ENCODE assay signal across 8 mouse cellular contexts in the genomic region with DNA sequence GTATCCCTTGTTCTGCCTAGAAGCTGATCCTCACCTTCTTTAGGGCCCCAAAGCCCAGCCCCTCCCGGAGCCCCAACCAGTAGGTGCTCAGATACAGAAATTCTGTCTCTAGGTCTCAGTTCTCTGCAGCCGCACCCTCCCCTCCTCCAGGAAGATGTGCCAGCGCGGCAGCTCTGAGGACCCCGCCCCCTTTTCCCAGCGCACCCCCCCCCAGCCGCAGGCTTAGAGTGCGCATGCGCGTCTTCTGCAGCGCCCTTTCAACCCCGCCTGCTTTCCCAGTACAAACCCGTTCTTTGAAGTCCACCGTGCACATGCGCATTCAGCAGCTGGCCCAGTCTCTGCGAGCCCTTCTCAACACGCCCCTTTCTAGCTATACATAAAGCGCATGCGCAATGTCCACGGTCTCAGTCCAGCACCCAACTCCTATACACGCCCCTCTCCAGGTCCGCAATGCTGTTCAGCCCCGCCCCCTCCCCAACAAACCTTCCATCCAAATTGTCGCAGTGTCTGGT. TPM values are rescaled to one million over a fixed set of nuclear protein-coding genes. Genes with fewer than 3 reads are reported as not detected.
A peak's percentile ranks its signal among the peaks of the same experiment; 100 is the strongest.
DNase-seq lines count a peak whose midpoint lies in the region; ATAC-seq and TF ChIP-seq lines count a peak whose summit lies in the region.

No protein-coding gene starts in this region.

- dilution Hi-C loops in CH12.LX (cut with MboI; ENCODE audit: extremely low pct_ligation_motif_present, extremely low pct_unique_long_range_greater_than_20kb, low sequenced_read_pairs) = no loop called here

- H3K4me2 ChIP-seq in CH12.LX (ENCODE audit: insufficient read depth, low read depth, poor library complexity, severe bottlenecking) = peak overlapping the region; percentile 87
- H3K4me2 ChIP-seq in forebrain, embryonic 14.5 days (ENCODE audit: low read length) = peak overlapping the region; percentile 54
- H3K4me2 ChIP-seq in liver, embryonic 15.5 days = peak overlapping the region; percentile 62
- peak overlapping the region; percentile 57 for H3K4me2 ChIP-seq in neural tube, embryonic 12.5 days (replicated peaks)
- peak overlapping the region; percentile 54 for H3K4me2 ChIP-seq in stomach, postnatal 0 days (replicated peaks; ENCODE audit: low read depth)

- ATAC-seq in forebrain, embryonic 14.5 days = peak; percentile 96
- peak; percentile 88 for ATAC-seq in liver, embryonic 15.5 days (ENCODE audit: insufficient read depth)
- ATAC-seq in neural tube, embryonic 12.5 days (ENCODE audit: low FRiP score, low read depth) = peak; percentile 97
- peak; percentile 96 for ATAC-seq in stomach, postnatal 0 days (ENCODE audit: low FRiP score, low TSS enrichment)

- no peak for TF ChIP-seq POLR2A in CH12.LX (IDR thresholded peaks at IDR 0.05; ENCODE audit: low read depth, low read length)

- H3K4me1 ChIP-seq in CH12.LX (ENCODE audit: control insufficient read depth in 1 of 2, insufficient read depth in 2 of 2) = peaks cover 0 to 29% of the 10 kb centered on the region in 2 experiments; a peak in 2 of 4 replicates
- no peaks in the 10 kb centered on the region for H3K4me1 ChIP-seq in forebrain, embryonic 14.5 days (ENCODE audit: control insufficient read depth, insufficient read depth, low read length)
- 0 out of 2 replicates have a peak, but pooled peaks cover 3% of the 10 kb centered on the region for H3K4me1 ChIP-seq in liver, embryonic 15.5 days (replicated peaks)
- H3K4me1 ChIP-seq in neural tube, embryonic 12.5 days = no peaks in the 10 kb centered on the region
- H3K4me1 ChIP-seq in stomach, postnatal 0 days (replicated peaks; ENCODE audit: control insufficient read depth, insufficient read depth) = no peaks in the 10 kb centered on the region

- H3K9me3 ChIP-seq in CH12.LX (replicated peaks; ENCODE audit: low read length) = no peaks in the 10 kb centered on the region
- no peaks in the 10 kb centered on the region for H3K9me3 ChIP-seq in forebrain, embryonic 14.5 days (replicated peaks; ENCODE audit: control insufficient read depth, low read length)
- H3K9me3 ChIP-seq in liver, embryonic 15.5 days (replicated peaks) = no peaks in the 10 kb centered on the region
- H3K9me3 ChIP-seq in neural tube, embryonic 12.5 days = no peaks in the 10 kb centered on the region
- no peaks in the 10 kb centered on the region for H3K9me3 ChIP-seq in stomach, postnatal 0 days (ENCODE audit: control insufficient read depth, low read length)

- peak overlapping the region; percentile 45 to 67 (median 51) for H3K4me3 ChIP-seq in CH12.LX (replicated peaks in 1 of 3; ENCODE audit: low read depth in 2 of 3, low read length in 2 of 3, poor library complexity in 1 of 3)
- H3K4me3 ChIP-seq in forebrain, embryonic 14.5 days (ENCODE audit: low read depth, low read length) = peak overlapping the region; percentile 40
- H3K4me3 ChIP-seq in liver, embryonic 15.5 days (replicated peaks) = peak overlapping the region; percentile 48
- H3K4me3 ChIP-seq in neural tube, embryonic 12.5 days = peak overlapping the region; percentile 43
- H3K4me3 ChIP-seq in stomach, postnatal 0 days (ENCODE audit: low read depth, low read length) = peak overlapping the region; percentile 46

- in situ Hi-C loops in CH12.LX (cut with MboI; ENCODE audit: low pct_ligation_motif_present, low pct_unique_long_range_greater_than_20kb, low sequenced_read_pairs) = no loop called here

- no peak for TF ChIP-seq CTCF in CH12.LX (conservative IDR thresholded peaks at IDR 0.05 in 1 of 2, IDR thresholded peaks at IDR 0.05 in 1 of 2; ENCODE audit: low read depth in 2 of 2, low read length in 2 of 2)
- TF ChIP-seq CTCF in stomach, postnatal 0 days (IDR thresholded peaks at IDR 0.05; ENCODE audit: low read depth) = no peak

- peak; percentile 89 for DNase-seq in CH12.LX (ENCODE audit: extremely low read depth)
- peak; percentile 73 for DNase-seq in c-Kit-positive CD71-positive TER-119-positive erythroid progenitor cells, embryonic 14.5 days (ENCODE audit: low spot score)
- DNase-seq in forebrain, embryonic 14.5 days (ENCODE audit: low spot score) = peak; percentile 98
- peak; percentile 89 to 90 for DNase-seq in heart, postnatal 10 days
- peak; percentile 91 to 95 for DNase-seq in kidney, postnatal 4 days
- peak; percentile 87 for DNase-seq in stomach, postnatal 0 days (ENCODE audit: low spot score)

- no peaks in the 10 kb centered on the region for H3K79me2 ChIP-seq in CH12.LX (replicated peaks; ENCODE audit: control insufficient read depth, extremely low read depth, insufficient read depth, poor library complexity, severe bottlenecking)

- no peak for TF ChIP-seq EP300 in CH12.LX (IDR thresholded peaks at IDR 0.05; ENCODE audit: low read length)
- no peak for TF ChIP-seq EP300 in stomach, postnatal 0 days (optimal IDR thresholded peaks at IDR 0.05)

- WGBS in forebrain, embryonic 14.5 days = 33% methylated on average over 21 of the region's 24 CpGs
- WGBS in liver, embryonic 15.5 days (ENCODE audit: insufficient replicate concordance) = 24% methylated on average over 23 of the region's 24 CpGs
- 27% methylated on average over 24 of the region's 24 CpGs for WGBS in neural tube, embryonic 12.5 days
- WGBS in stomach, postnatal 0 days = 15% methylated on average over 19 of the region's 24 CpGs

- peak overlapping the region; percentile 36; the same call in 1 of the 2 replicates for H3K9ac ChIP-seq in CH12.LX (ENCODE audit: insufficient read depth, low read depth)
- H3K9ac ChIP-seq in forebrain, embryonic 14.5 days (ENCODE audit: low read length) = peak overlapping the region; percentile 62
- H3K9ac ChIP-seq in liver, embryonic 15.5 days = no peak overlapping the region
- H3K9ac ChIP-seq in neural tube, embryonic 12.5 days = peak overlapping the region; percentile 53; the same call in 1 of the 2 replicates
- peak overlapping the region; percentile 45; the same call in 1 of the 2 replicates for H3K9ac ChIP-seq in stomach, postnatal 0 days (ENCODE audit: low read length)

- TF ChIP-seq RAD21 in CH12.LX (IDR thresholded peaks at IDR 0.05; ENCODE audit: low read depth, low read length) = no peak

- no peaks in the 10 kb centered on the region for H3K27me3 ChIP-seq in CH12.LX (replicated peaks)
- no peaks in the 10 kb centered on the region for H3K27me3 ChIP-seq in forebrain, embryonic 14.5 days (replicated peaks; ENCODE audit: control insufficient read depth, insufficient read depth, low read length)
- no peaks in the 10 kb centered on the region for H3K27me3 ChIP-seq in liver, embryonic 15.5 days
- no peaks in the 10 kb centered on the region for H3K27me3 ChIP-seq in neural tube, embryonic 12.5 days (replicated peaks)
- no peaks in the 10 kb centered on the region for H3K27me3 ChIP-seq in stomach, postnatal 0 days (ENCODE audit: control insufficient read depth, insufficient read depth, low read length)

- intact Hi-C loops in heart, postnatal 10 days (cut with DNase I) = loop anchor here (5.0 kb wide), 1 partner anchor 144 kb away; no protein-coding TSS in a partner anchor

- H3K27ac ChIP-seq in CH12.LX (ENCODE audit: insufficient read depth, low read depth) = no peak overlapping the region
- peak overlapping the region; percentile 68; the same call in 1 of the 2 replicates for H3K27ac ChIP-seq in forebrain, embryonic 14.5 days (ENCODE audit: low read depth, low read length)
- no peak overlapping the region for H3K27ac ChIP-seq in liver, embryonic 15.5 days (replicated peaks)
- no peak overlapping the region for H3K27ac ChIP-seq in neural tube, embryonic 12.5 days
- H3K27ac ChIP-seq in stomach, postnatal 0 days (replicated peaks) = no peak overlapping the region

- peaks cover 0 to 12% of the 10 kb centered on the region in 2 experiments for H3K36me3 ChIP-seq in CH12.LX (replicated peaks in 1 of 2; ENCODE audit: control insufficient read depth in 1 of 2, insufficient read depth in 1 of 2, low read length in 1 of 2)
- peaks cover 33% of the 10 kb centered on the region; the same call in 1 of the 2 replicates for H3K36me3 ChIP-seq in forebrain, embryonic 14.5 days (ENCODE audit: control insufficient read depth, insufficient read depth, low read length)
- H3K36me3 ChIP-seq in liver, embryonic 15.5 days (replicated peaks) = no peaks in the 10 kb centered on the region
- H3K36me3 ChIP-seq in neural tube, embryonic 12.5 days = peaks cover 30% of the 10 kb centered on the region
- no peaks in the 10 kb centered on the region for H3K36me3 ChIP-seq in stomach, postnatal 0 days (ENCODE audit: control insufficient read depth, insufficient read depth, low read length)

TF ChIP-seq in CH12.LX, 34 proteins besides CTCF, POLR2A, EP300 and RAD21:
- TF ChIP-seq ZNF384 (IDR thresholded peaks at IDR 0.05; ENCODE audit: low read depth, low read length) (no peak), ZKSCAN1 (IDR thresholded peaks at IDR 0.05; ENCODE audit: borderline replicate concordance, low read depth, low read length) (no peak), NRF1 (IDR thresholded peaks at IDR 0.05; ENCODE audit: low read depth, low read length) (peak; percentile 92), BHLHE40 (IDR thresholded peaks at IDR 0.05; ENCODE audit: low read depth, low read length) (no peak), SMC3 (IDR thresholded peaks at IDR 0.05; ENCODE audit: low read depth, low read length) (no peak), MAX (IDR thresholded peaks at IDR 0.05; ENCODE audit: low read length) (0 out of 2 replicates have a peak, but pooled peaks have one; percentile 25), NELFE (IDR thresholded peaks at IDR 0.05; ENCODE audit: low read depth, low read length) (0 out of 2 replicates have a peak, but pooled peaks have one; percentile 25), ZC3H11A (IDR thresholded peaks at IDR 0.05; ENCODE audit: low read depth, low read length) (no peak), MEF2A (IDR thresholded peaks at IDR 0.05; ENCODE audit: borderline replicate concordance, low read depth, low read length) (no peak), USF1 (IDR thresholded peaks at IDR 0.05; ENCODE audit: low read depth, low read length) (no peak), USF2 (conservative IDR thresholded peaks at IDR 0.05; ENCODE audit: low read depth, low read length) (no peak), IRF4 (IDR thresholded peaks at IDR 0.05; ENCODE audit: low read depth, low read length) (no peak)

RNA-seq across cellular contexts. Expression of a gene that starts 1.3 kb away (rescaled TPM):
- total RNA-seq in CH12.LX (2012; rRNA removed) (13.5 and 15.4 TPM in 2 replicates), CH12.LX (2014; rRNA removed) (22.0 and 27.7 TPM in 2 replicates)
- 13.3 and 14.7 TPM in 2 replicates for polyA plus RNA-seq in CH12.LX (2012; ENCODE audit: insufficient read length, low read depth)
- polyA plus RNA-seq in forebrain, embryonic 14.5 days (2014; fragmentation: Nextera tagmentation; extraction: Ambion mirVana) = 381 and 391 TPM in 2 replicates
- total RNA-seq in heart, postnatal 10 days (2021) = 100 to 1,000 TPM; 135 to 152 TPM
- polyA plus RNA-seq in liver, embryonic 15.5 days (2015; fragmentation: Nextera tagmentation; extraction: Ambion mirVana) = 64.8 and 66.6 TPM in 2 replicates
- 378 and 381 TPM in 2 replicates for polyA plus RNA-seq in neural tube, embryonic 12.5 days (2016; fragmentation: Nextera tagmentation; extraction: Ambion mirVana)
- 202 and 206 TPM in 2 replicates for polyA plus RNA-seq in stomach, postnatal 0 days (2015; fragmentation: Nextera tagmentation; extraction: Ambion mirVana)
